Mouse (Mus musculus) MEL (cell line): ENCODE measurements around the gene Lgi2. TPM values are rescaled to one million over a fixed set of nuclear protein-coding genes. Genes with fewer than 3 reads are reported as not detected.

Experiments used
- DNase-seq: peaks from one replicate; pipeline ENCODE4 v3.0.0; 2011; ENCODE audit warnings: low read depth, low spot score
- H3K27ac ChIP-seq: 2 replicates; pipeline ENCODE4 v1.5.1; 2012; ENCODE audit warnings: low read depth, mild to moderate bottlenecking, control low read depth, low read length, moderate library complexity; ENCODE audit not compliant: control insufficient read depth
- H3K27me3 ChIP-seq, 2 experiments: fragments of 150-350 bp in 1 of 2; sonication (generic) in 1 of 2; 2 replicates each; pipeline ENCODE4 v1.6.1; 2012; ENCODE audit warnings: low read length in 2 of 2, mild to moderate bottlenecking in 2 of 2, improper control_type of control experiment in 1 of 2, moderate library complexity in 1 of 2; ENCODE audit not compliant: insufficient read depth in 2 of 2, control insufficient read depth in 1 of 2
- H3K36me3 ChIP-seq, 2 experiments: 2 replicates each; pipeline ENCODE4 v1.6.1; 2012 to 2014; ENCODE audit warnings: low read length in 2 of 2, improper control_type of control experiment in 1 of 2, inconsistent platforms in 1 of 2, mild to moderate bottlenecking in 1 of 2; ENCODE audit not compliant: insufficient read depth in 2 of 2, control insufficient read depth in 1 of 2
- H3K4me1 ChIP-seq, 2 experiments: fragments of 150-350 bp in 1 of 2; sonication (generic) in 1 of 2; 2 replicates each; pipeline ENCODE4 v1.6.1; 2012; ENCODE audit warnings: low read length in 2 of 2, improper control_type of control experiment in 1 of 2, mild to moderate bottlenecking in 1 of 2; ENCODE audit not compliant: insufficient read depth in 2 of 2, control insufficient read depth in 1 of 2
- H3K4me3 ChIP-seq, 2 experiments: fragments of 150-350 bp in 1 of 2; sonication (generic) in 1 of 2; 2 replicates each; pipeline ENCODE4 v1.5.1; 2012; ENCODE audit warnings: low read depth in 2 of 2, low read length in 2 of 2, mild to moderate bottlenecking in 2 of 2, moderate library complexity in 2 of 2, control low read depth in 1 of 2, improper control_type of control experiment in 1 of 2; ENCODE audit not compliant: control insufficient read depth in 1 of 2, insufficient read depth in 1 of 2
- H3K79me2 ChIP-seq: 2 replicates; pipeline ENCODE4 v1.6.1; 2012; ENCODE audit warnings: mild to moderate bottlenecking, low read length, moderate library complexity; ENCODE audit not compliant: control insufficient read depth, poor library complexity, insufficient read depth
- H3K9ac ChIP-seq: 2 replicates; pipeline ENCODE4 v1.6.1; 2012; ENCODE audit warnings: low read depth, mild to moderate bottlenecking, control low read depth, low read length, moderate library complexity; ENCODE audit not compliant: control insufficient read depth, poor library complexity, severe bottlenecking
- H3K9me3 ChIP-seq: fragments of 150-350 bp; sonication (generic); replicated peaks from 2 replicates; pipeline ENCODE4 v1.6.1; 2012; ENCODE audit warnings: mild to moderate bottlenecking, low read length, improper control_type of control experiment, moderate library complexity; ENCODE audit not compliant: insufficient read depth
- CHD1 ChIP-seq: IDR thresholded peaks from 2 replicates; pipeline ENCODE4 v1.6.1; 2012; ENCODE audit warnings: low read depth, mild to moderate bottlenecking, inconsistent platforms, low read length, improper control_type of control experiment
- CTCF ChIP-seq, 3 experiments: IDR thresholded peaks in 2 of 3; conservative IDR thresholded peaks in 1 of 3; 2 replicates each; pipeline ENCODE4 v1.5.1; 2011 to 2012; ENCODE audit warnings: low read length in 3 of 3, low read depth in 2 of 3, mild to moderate bottlenecking in 2 of 3, improper control_type of control experiment in 1 of 3, inconsistent platforms in 1 of 3, mixed read lengths in 1 of 3, moderate library complexity in 1 of 3; ENCODE audit not compliant: control insufficient read depth in 1 of 3, insufficient read depth in 1 of 3, poor library complexity in 1 of 3, severe bottlenecking in 1 of 3
- ELF1 ChIP-seq: IDR thresholded peaks from 2 replicates; pipeline ENCODE4 v1.6.1; 2014; ENCODE audit warnings: low read depth, mild to moderate bottlenecking, inconsistent platforms, low read length, improper control_type of control experiment, moderate library complexity
- EP300 ChIP-seq, 2 experiments: IDR thresholded peaks; 2 replicates each; pipeline ENCODE4 v1.6.1; 2011; ENCODE audit warnings: improper control_type of control experiment in 2 of 2, low read length in 2 of 2, low read depth in 1 of 2, mild to moderate bottlenecking in 1 of 2
- ETS1 ChIP-seq: IDR thresholded peaks from 2 replicates; pipeline ENCODE4 v1.6.1; 2012; ENCODE audit warnings: low read depth, mild to moderate bottlenecking, inconsistent platforms, low read length, improper control_type of control experiment, moderate library complexity
- GATA1 ChIP-seq: IDR thresholded peaks from 2 replicates; pipeline ENCODE4 v1.6.1; 2011; ENCODE audit warnings: low read depth, low read length, improper control_type of control experiment
- JUND ChIP-seq: IDR thresholded peaks from 2 replicates; pipeline ENCODE4 v1.6.1; 2011; ENCODE audit warnings: low read depth, mild to moderate bottlenecking, improper control_type of control experiment, low read length
- KAT2A ChIP-seq: conservative IDR thresholded peaks from 2 replicates; pipeline ENCODE4 v1.6.1; 2012; ENCODE audit warnings: low read depth, low read length, improper control_type of control experiment, inconsistent platforms
- MAZ ChIP-seq: IDR thresholded peaks from 2 replicates; pipeline ENCODE4 v1.6.1; 2012; ENCODE audit warnings: low read depth, mild to moderate bottlenecking, inconsistent platforms, low read length, improper control_type of control experiment
- MEF2A ChIP-seq: IDR thresholded peaks from 2 replicates; pipeline ENCODE4 v1.6.1; 2014; ENCODE audit warnings: low read depth, mild to moderate bottlenecking, inconsistent platforms, low read length, improper control_type of control experiment; ENCODE audit not compliant: poor library complexity, insufficient replicate concordance, severe bottlenecking; ENCODE audit errors: extremely low read depth
- MXI1 ChIP-seq: IDR thresholded peaks from 2 replicates; pipeline ENCODE4 v1.6.1; 2011; ENCODE audit warnings: mild to moderate bottlenecking, low read depth, low read length, improper control_type of control experiment
- MYB ChIP-seq: IDR thresholded peaks from 2 replicates; pipeline ENCODE4 v1.6.1; 2011; ENCODE audit warnings: mild to moderate bottlenecking, low read depth, low read length, improper control_type of control experiment
- MYC ChIP-seq: IDR thresholded peaks from 2 replicates; pipeline ENCODE4 v1.6.1; 2011; ENCODE audit warnings: low read depth, mild to moderate bottlenecking, low read length, improper control_type of control experiment, moderate library complexity
- NELFE ChIP-seq: IDR thresholded peaks from 2 replicates; pipeline ENCODE4 v1.6.1; 2011; ENCODE audit warnings: low read depth, low read length, improper control_type of control experiment
- POLR2A ChIP-seq, 2 experiments: IDR thresholded peaks; 2 replicates each; pipeline ENCODE4 v1.6.1; 2011 to 2012; ENCODE audit warnings: low read length in 2 of 2, mild to moderate bottlenecking in 2 of 2, control low read depth in 1 of 2, improper control_type of control experiment in 1 of 2, low read depth in 1 of 2, moderate library complexity in 1 of 2; ENCODE audit not compliant: control insufficient read depth in 1 of 2, insufficient read depth in 1 of 2, poor library complexity in 1 of 2
- POLR2AphosphoS2 ChIP-seq: IDR thresholded peaks from 2 replicates; pipeline ENCODE4 v1.6.1; 2011; ENCODE audit warnings: low read length, improper control_type of control experiment
- POLR2AphosphoS5 ChIP-seq: IDR thresholded peaks from 2 replicates; pipeline ENCODE4 v1.6.1; 2012; ENCODE audit warnings: low read depth, borderline replicate concordance, mild to moderate bottlenecking, inconsistent platforms, low read length, moderate library complexity, mixed read lengths
- RCOR1 ChIP-seq: IDR thresholded peaks from 2 replicates; pipeline ENCODE4 v1.6.1; 2012; ENCODE audit warnings: low read depth, mild to moderate bottlenecking, inconsistent platforms, low read length, improper control_type of control experiment
- SIN3A ChIP-seq: IDR thresholded peaks from 2 replicates; pipeline ENCODE4 v1.6.1; 2012; ENCODE audit warnings: low read length, improper control_type of control experiment, inconsistent platforms
- SMC3 ChIP-seq: IDR thresholded peaks from 2 replicates; pipeline ENCODE4 v1.6.1; 2011; ENCODE audit warnings: low read depth, low read length, improper control_type of control experiment
- TAL1 ChIP-seq: IDR thresholded peaks from 2 replicates; pipeline ENCODE4 v1.6.1; 2012; ENCODE audit warnings: mild to moderate bottlenecking, inconsistent platforms, low read length, moderate library complexity, mixed read lengths
- TCF12 ChIP-seq: IDR thresholded peaks from 2 replicates; pipeline ENCODE4 v1.6.1; 2014; ENCODE audit warnings: low read depth, mild to moderate bottlenecking, inconsistent platforms, low read length, improper control_type of control experiment, moderate library complexity
- UBTF ChIP-seq: IDR thresholded peaks from 2 replicates; pipeline ENCODE4 v1.6.1; 2012; ENCODE audit warnings: low read depth, mild to moderate bottlenecking, inconsistent platforms, low read length, improper control_type of control experiment, moderate library complexity, borderline replicate concordance; ENCODE audit not compliant: insufficient read depth
- USF1 ChIP-seq: IDR thresholded peaks from 2 replicates; pipeline ENCODE4 v1.6.1; 2014; ENCODE audit warnings: low read depth, mild to moderate bottlenecking, inconsistent platforms, low read length, improper control_type of control experiment, moderate library complexity
- USF2 ChIP-seq, 2 experiments: IDR thresholded peaks; 2 replicates each; pipeline ENCODE4 v1.6.1; 2011 to 2012; ENCODE audit warnings: improper control_type of control experiment in 2 of 2, low read length in 2 of 2, borderline replicate concordance in 1 of 2, inconsistent platforms in 1 of 2, low read depth in 1 of 2, mild to moderate bottlenecking in 1 of 2; ENCODE audit not compliant: insufficient read depth in 1 of 2
- ZKSCAN1 ChIP-seq: IDR thresholded peaks from 2 replicates; pipeline ENCODE4 v1.6.1; 2012; ENCODE audit warnings: low read depth, mild to moderate bottlenecking, inconsistent platforms, low read length, improper control_type of control experiment, moderate library complexity
- ZMIZ1 ChIP-seq: IDR thresholded peaks from 2 replicates; pipeline ENCODE4 v1.6.1; 2012; ENCODE audit warnings: low read depth, mild to moderate bottlenecking, inconsistent platforms, low read length, improper control_type of control experiment, moderate library complexity
- polyA plus RNA-seq, 2 experiments: library from polyadenylated mRNA; stranded (reverse) in 1 of 2; unstranded in 1 of 2; fragments of >175 nt in 1 of 2; fragments of >200 nt in 1 of 2; gene quantifications; 2 replicates each; pipeline versions ENCODE4 v1.2.1 to v1.2.4; 2012; ENCODE audit warnings: low replicate concordance in 2 of 2, low read depth in 1 of 2; ENCODE audit not compliant: insufficient read length in 2 of 2, insufficient read depth in 1 of 2, missing spikeins in 1 of 2
- total RNA-seq: library from RNA; depleted of rRNA; stranded (reverse); fragments of 300-350 nt; gene quantifications from 2 replicates; pipeline ENCODE4 v1.2.3, GENCODE M21; 2012

Gene Lgi2
- total and polyA plus RNA-seq, 3 experiments: not detected

DNA sequence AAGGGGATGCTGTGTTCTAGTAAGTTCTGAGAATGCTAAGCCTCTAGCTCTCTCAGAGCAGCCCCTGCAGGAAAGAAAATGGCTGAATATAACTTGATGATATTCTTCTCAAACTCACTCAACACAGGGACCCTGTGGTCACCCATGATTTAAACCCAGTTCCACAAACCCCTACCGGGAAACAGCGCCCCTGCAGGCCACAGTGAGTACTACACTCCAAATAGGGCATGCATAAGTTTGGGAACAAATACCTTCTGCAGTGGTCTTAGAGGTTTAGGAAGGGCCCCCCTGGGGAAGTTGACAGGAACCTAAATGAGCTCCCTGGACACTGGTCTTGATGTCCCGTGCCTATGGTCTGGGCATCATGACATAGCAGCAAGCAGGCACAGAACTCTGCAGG is 19.3 kb downstream of the Lgi2 start:
- H3K4me3 ChIP-seq: no peak overlapping the region
- no peaks in the 10 kb centered on the region for H3K27me3 ChIP-seq
- no peaks in the 10 kb centered on the region for H3K36me3 ChIP-seq
- peak; percentile 4 for DNase-seq
- no peaks in the 10 kb centered on the region for H3K4me1 ChIP-seq
- no peaks in the 10 kb centered on the region for H3K9me3 ChIP-seq
- H3K27ac ChIP-seq: no peak overlapping the region
- no peaks in the 10 kb centered on the region for H3K79me2 ChIP-seq
- no peak overlapping the region for H3K9ac ChIP-seq
- TF ChIP-seq CTCF (IDR thresholded peaks at IDR 0.05 in 2 of 3, conservative IDR thresholded peaks at IDR 0.05 in 1 of 3; ENCODE audit: control insufficient read depth in 1 of 3, insufficient read depth in 1 of 3, low read depth in 2 of 3, low read length in 3 of 3, poor library complexity in 1 of 3, severe bottlenecking in 1 of 3) (peak in 2 of 3 experiments; percentile 20 to 34; a peak in 4 of 6 replicates), MXI1 (no peak)

- H3K36me3 ChIP-seq: no peaks in the 10 kb centered on the region
- H3K4me3 ChIP-seq: no peak overlapping the region
- no peaks in the 10 kb centered on the region for H3K4me1 ChIP-seq
- no peaks in the 10 kb centered on the region for H3K27me3 ChIP-seq
- no peak overlapping the region for H3K27ac ChIP-seq
- H3K79me2 ChIP-seq: no peaks in the 10 kb centered on the region
- TF ChIP-seq ELF1: no peak
- no peak for TF ChIP-seq POLR2A (IDR thresholded peaks at IDR 0.05; ENCODE audit: control insufficient read depth in 1 of 2, insufficient read depth in 1 of 2, low read depth in 1 of 2, low read length in 2 of 2, poor library complexity in 1 of 2)
- no peak for TF ChIP-seq MEF2A
- TF ChIP-seq CHD1: no peak
- TF ChIP-seq ZKSCAN1: no peak
- TF ChIP-seq MYC: no peak
- TF ChIP-seq POLR2AphosphoS5: no peak
- TF ChIP-seq JUND: no peak
- no peak for TF ChIP-seq MAZ
- TF ChIP-seq NELFE: no peak
- no peak for TF ChIP-seq TCF12
- TF ChIP-seq MXI1: no peak
- no peak for TF ChIP-seq TAL1
- TF ChIP-seq GATA1: no peak
- no peak for TF ChIP-seq RCOR1
- TF ChIP-seq SMC3: no peak
- H3K9ac ChIP-seq: no peak overlapping the region
- no peaks in the 10 kb centered on the region for H3K9me3 ChIP-seq
- no peak for DNase-seq
Observed at GRCm38 (mm10) chr5:52543770-52544169, 22.5 kb downstream of the Lgi2 start.

DNA sequence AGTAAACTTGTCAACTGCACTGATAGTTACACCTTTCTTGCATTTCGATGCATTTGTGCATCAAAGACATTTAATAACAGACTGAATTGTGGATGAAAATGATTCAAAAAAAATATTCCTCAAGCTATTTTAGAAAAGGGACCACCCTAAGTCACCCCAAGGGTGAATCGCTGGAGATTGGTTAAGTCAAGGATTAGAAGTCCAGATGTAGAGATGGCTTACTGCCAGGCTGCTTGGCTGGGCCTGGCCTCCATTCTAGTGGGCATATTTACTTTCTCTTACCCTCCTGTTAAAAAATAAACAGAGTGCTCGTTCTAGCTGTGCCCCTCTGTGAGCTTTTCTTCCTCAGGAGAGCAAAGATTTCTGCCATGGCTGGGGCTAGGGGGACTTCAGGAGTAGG is 26.1 kb downstream of the Lgi2 start:
- Histone ChIP-seq H3K79me2 (no peaks in the 10 kb centered on the region), H3K27me3 (no peaks in the 10 kb centered on the region), H3K4me3 (no peak overlapping the region), H3K36me3 (no peaks in the 10 kb centered on the region), H3K9ac (no peak overlapping the region), H3K4me1 (no peaks in the 10 kb centered on the region), H3K9me3 (no peaks in the 10 kb centered on the region), H3K27ac (no peak overlapping the region)
- no peak for DNase-seq
- TF ChIP-seq USF2 (IDR thresholded peaks at IDR 0.05; ENCODE audit: borderline replicate concordance in 1 of 2, insufficient read depth in 1 of 2, low read depth in 1 of 2, low read length in 2 of 2): no peak
- TF ChIP-seq ETS1: no peak
- no peak for TF ChIP-seq POLR2AphosphoS5
- TF ChIP-seq NELFE: no peak
- no peak for TF ChIP-seq POLR2AphosphoS2
- no peak for TF ChIP-seq ZKSCAN1
- TF ChIP-seq MXI1: no peak
- no peak for TF ChIP-seq POLR2A (IDR thresholded peaks at IDR 0.05; ENCODE audit: control insufficient read depth in 1 of 2, insufficient read depth in 1 of 2, low read depth in 1 of 2, low read length in 2 of 2, poor library complexity in 1 of 2)
- no peak for TF ChIP-seq EP300 (IDR thresholded peaks at IDR 0.05; ENCODE audit: low read depth in 1 of 2, low read length in 2 of 2)
- no peak for TF ChIP-seq SIN3A
- no peak for TF ChIP-seq TAL1
- no peak for TF ChIP-seq USF1
- no peak for TF ChIP-seq ZMIZ1
- no peak for TF ChIP-seq UBTF
- TF ChIP-seq MYB: no peak
- no peak for TF ChIP-seq KAT2A
